Mouse (Mus musculus): ENCODE data around the gene Rtl10. TPM values are rescaled to one million over a fixed set of nuclear protein-coding genes. Genes with fewer than 3 reads are reported as not detected.

The Rtl10 gene
- total and polyA plus RNA-seq, 3 experiments, result 4.8 to 21.1 (median 9.8) TPM

DNA sequence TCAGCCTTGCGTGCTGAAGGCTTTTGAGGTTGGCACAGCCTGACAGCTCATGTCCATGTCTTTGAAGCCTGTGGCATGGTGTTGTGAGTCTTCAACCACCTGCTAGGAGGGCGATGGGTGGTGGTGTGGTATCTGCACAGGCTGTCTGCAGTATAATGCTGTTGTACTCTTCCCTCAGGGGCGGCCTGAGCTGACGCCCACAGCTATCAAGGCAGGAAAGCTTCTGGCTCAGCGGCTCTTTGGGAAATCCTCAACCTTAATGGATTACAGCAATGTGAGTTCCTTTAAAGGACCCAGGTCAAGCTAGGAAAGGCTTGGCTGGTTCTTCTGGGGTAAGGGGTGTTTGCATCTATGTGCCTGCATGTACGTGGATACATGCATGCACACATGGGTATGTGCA, 26.7 kb upstream of the Rtl10 start:
- no peak for DNase-seq (ENCODE audit: extremely low read depth)
- Histone ChIP-seq H3K27ac (ENCODE audit: insufficient read depth, low read depth) (no peak overlapping the region), H3K9me3 (replicated peaks; ENCODE audit: low read length) (no peaks in the 10 kb centered on the region), H3K79me2 (replicated peaks; ENCODE audit: control insufficient read depth, extremely low read depth, insufficient read depth, poor library complexity, severe bottlenecking) (no peaks in the 10 kb centered on the region), H3K4me1 (ENCODE audit: control insufficient read depth in 1 of 2, insufficient read depth in 2 of 2) (no peaks in the 10 kb centered on the region), H3K4me3 (replicated peaks in 1 of 3; ENCODE audit: low read depth in 2 of 3, low read length in 2 of 3, poor library complexity in 1 of 3) (no peak overlapping the region), H3K27me3 (replicated peaks) (no peaks in the 10 kb centered on the region), H3K4me2 (ENCODE audit: insufficient read depth, low read depth, poor library complexity, severe bottlenecking) (no peak overlapping the region), H3K36me3 (replicated peaks in 1 of 2; ENCODE audit: control insufficient read depth in 1 of 2, insufficient read depth in 1 of 2, low read length in 1 of 2) (peaks cover 18 to 95% of the 10 kb centered on the region in 2 experiments), H3K9ac (ENCODE audit: insufficient read depth, low read depth) (no peak overlapping the region)
- dilution Hi-C loops (cut with MboI; ENCODE audit: extremely low pct_ligation_motif_present, extremely low pct_unique_long_range_greater_than_20kb, low sequenced_read_pairs), result no loop called here
- TF ChIP-seq RAD21 (IDR thresholded peaks at IDR 0.05; ENCODE audit: low read depth, low read length) (no peak), GABPA (IDR thresholded peaks at IDR 0.05; ENCODE audit: insufficient replicate concordance, low read depth, low read length) (no peak), MEF2A (IDR thresholded peaks at IDR 0.05; ENCODE audit: borderline replicate concordance, low read depth, low read length) (no peak), ZKSCAN1 (IDR thresholded peaks at IDR 0.05; ENCODE audit: borderline replicate concordance, low read depth, low read length) (no peak), POLR2AphosphoS2 (IDR thresholded peaks at IDR 0.05; ENCODE audit: low read depth, low read length) (no peak), E2F4 (IDR thresholded peaks at IDR 0.05; ENCODE audit: insufficient replicate concordance, low read depth, low read length) (no peak), MXI1 (IDR thresholded peaks at IDR 0.05; ENCODE audit: low read depth, low read length) (no peak), ELF1 (IDR thresholded peaks at IDR 0.05; ENCODE audit: low read depth, low read length) (no peak), HCFC1 (IDR thresholded peaks at IDR 0.05; ENCODE audit: low read depth, low read length) (no peak), UBTF (IDR thresholded peaks at IDR 0.05; ENCODE audit: low read depth, low read length) (no peak)
- in situ Hi-C loops (cut with MboI; ENCODE audit: low pct_ligation_motif_present, low pct_unique_long_range_greater_than_20kb, low sequenced_read_pairs), result no loop called here

DNA sequence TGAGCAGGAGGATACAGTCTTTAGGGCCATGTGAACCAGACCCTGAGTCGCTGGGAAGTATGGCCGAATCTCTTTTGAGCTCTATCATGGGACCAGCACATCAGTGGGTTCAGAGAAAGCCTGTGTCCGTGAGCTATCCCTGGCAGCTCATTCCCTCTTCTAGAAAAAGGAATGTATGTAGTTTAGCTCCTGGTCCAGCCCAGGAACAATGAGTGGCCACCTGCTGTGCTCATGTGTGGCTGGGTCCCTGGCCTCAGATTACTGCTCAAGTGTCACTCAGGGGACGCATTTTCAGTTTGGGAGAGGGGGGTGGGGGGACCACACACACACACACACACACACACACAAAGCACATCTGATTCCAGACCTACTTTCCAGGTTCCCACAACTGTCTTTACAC, 26.3 kb upstream of the Rtl10 start:
- no peak for DNase-seq (ENCODE audit: extremely low read depth)
- Histone ChIP-seq H3K9ac (ENCODE audit: insufficient read depth, low read depth) (no peak overlapping the region), H3K27me3 (replicated peaks) (no peaks in the 10 kb centered on the region), H3K9me3 (replicated peaks; ENCODE audit: low read length) (no peaks in the 10 kb centered on the region), H3K27ac (ENCODE audit: insufficient read depth, low read depth) (no peak overlapping the region), H3K36me3 (replicated peaks in 1 of 2; ENCODE audit: control insufficient read depth in 1 of 2, insufficient read depth in 1 of 2, low read length in 1 of 2) (peaks cover 19 to 95% of the 10 kb centered on the region in 2 experiments), H3K4me3 (replicated peaks in 1 of 3; ENCODE audit: low read depth in 2 of 3, low read length in 2 of 3, poor library complexity in 1 of 3) (no peak overlapping the region), H3K79me2 (replicated peaks; ENCODE audit: control insufficient read depth, extremely low read depth, insufficient read depth, poor library complexity, severe bottlenecking) (no peaks in the 10 kb centered on the region), H3K4me1 (ENCODE audit: control insufficient read depth in 1 of 2, insufficient read depth in 2 of 2) (no peaks in the 10 kb centered on the region), H3K4me2 (ENCODE audit: insufficient read depth, low read depth, poor library complexity, severe bottlenecking) (no peak overlapping the region)
- TF ChIP-seq ELF1 (IDR thresholded peaks at IDR 0.05; ENCODE audit: low read depth, low read length) (no peak), TBP (conservative IDR thresholded peaks at IDR 0.05; ENCODE audit: low read depth, low read length) (no peak), MYC (IDR thresholded peaks at IDR 0.05; ENCODE audit: low read depth, low read length) (no peak), CTCF (conservative IDR thresholded peaks at IDR 0.05 in 1 of 2, IDR thresholded peaks at IDR 0.05 in 1 of 2; ENCODE audit: low read depth in 2 of 2, low read length in 2 of 2) (no peak), ZC3H11A (IDR thresholded peaks at IDR 0.05; ENCODE audit: low read depth, low read length) (no peak), POLR2AphosphoS2 (IDR thresholded peaks at IDR 0.05; ENCODE audit: low read depth, low read length) (no peak), EP300 (IDR thresholded peaks at IDR 0.05; ENCODE audit: low read length) (no peak), ZKSCAN1 (IDR thresholded peaks at IDR 0.05; ENCODE audit: borderline replicate concordance, low read depth, low read length) (no peak), HCFC1 (IDR thresholded peaks at IDR 0.05; ENCODE audit: low read depth, low read length) (no peak), GABPA (IDR thresholded peaks at IDR 0.05; ENCODE audit: insufficient replicate concordance, low read depth, low read length) (no peak), CHD2 (IDR thresholded peaks at IDR 0.05; ENCODE audit: low read length) (no peak), RCOR1 (conservative IDR thresholded peaks at IDR 0.05; ENCODE audit: low read depth, low read length) (no peak), NRF1 (IDR thresholded peaks at IDR 0.05; ENCODE audit: low read depth, low read length) (no peak), SIN3A (IDR thresholded peaks at IDR 0.05; ENCODE audit: low read length) (no peak), POLR2A (IDR thresholded peaks at IDR 0.05; ENCODE audit: low read depth, low read length) (no peak), ZMIZ1 (IDR thresholded peaks at IDR 0.05; ENCODE audit: low read depth, low read length) (no peak), USF1 (IDR thresholded peaks at IDR 0.05; ENCODE audit: low read depth, low read length) (no peak), USF2 (conservative IDR thresholded peaks at IDR 0.05; ENCODE audit: low read depth, low read length) (no peak), MAZ (IDR thresholded peaks at IDR 0.05; ENCODE audit: low read depth, low read length) (no peak), BHLHE40 (IDR thresholded peaks at IDR 0.05; ENCODE audit: low read depth, low read length) (no peak)
- dilution Hi-C loops (cut with MboI; ENCODE audit: extremely low pct_ligation_motif_present, extremely low pct_unique_long_range_greater_than_20kb, low sequenced_read_pairs) (no loop called here), in situ Hi-C loops (cut with MboI; ENCODE audit: low pct_ligation_motif_present, low pct_unique_long_range_greater_than_20kb, low sequenced_read_pairs) (no loop called here)
